Mouse (Mus musculus) adipocyte (in vitro differentiated cells): ENCODE data around the gene Cfap73.

Experiments
- DNase-seq: peaks from one replicate; pipeline ENCODE4 v3.0.0-alpha.2; 2016; ENCODE audit warnings: low spot score

Gene Cfap73

DNA sequence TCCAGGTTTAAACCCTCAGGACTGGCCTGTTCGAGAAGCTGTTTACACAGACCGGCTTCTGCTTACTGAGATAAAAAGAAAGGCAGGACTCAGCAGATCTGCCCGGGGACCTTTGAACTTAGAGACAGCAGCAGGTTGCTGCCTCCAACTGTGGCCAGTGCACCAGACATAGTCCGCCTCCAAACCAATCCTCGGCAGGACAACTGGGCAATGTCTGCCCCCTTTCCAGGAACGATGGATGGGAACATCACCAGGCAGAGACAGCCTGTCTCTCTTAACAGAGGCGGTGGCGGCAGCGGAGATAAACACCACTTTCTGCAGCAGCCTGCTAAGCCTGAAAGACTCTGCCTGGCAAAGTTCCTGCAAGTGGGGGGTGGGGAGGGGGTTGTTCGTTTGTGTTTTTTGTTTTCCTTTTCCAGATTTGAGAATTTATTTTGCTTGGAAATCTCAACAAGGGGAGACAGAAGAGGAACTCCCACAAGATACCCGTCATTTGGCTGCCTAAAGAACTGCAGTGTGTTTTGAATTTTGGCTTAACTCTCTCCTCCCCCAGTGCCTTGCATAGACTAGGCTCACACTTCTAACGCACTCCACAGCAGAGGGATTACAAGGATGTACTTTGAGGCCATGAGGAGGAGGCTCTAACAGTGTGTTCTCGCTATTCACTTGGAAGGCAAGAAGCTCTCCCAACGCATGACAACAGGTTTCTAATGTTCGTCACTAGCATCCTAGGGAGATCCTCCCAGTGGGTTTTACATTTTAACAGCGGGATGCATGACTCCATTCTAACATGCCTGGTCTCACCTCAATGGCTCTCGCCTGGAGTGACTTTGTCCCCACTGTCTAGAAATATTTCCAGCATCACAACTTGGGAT is 47.1 kb downstream of the Cfap73 start:
- no peak for DNase-seq

DNA sequence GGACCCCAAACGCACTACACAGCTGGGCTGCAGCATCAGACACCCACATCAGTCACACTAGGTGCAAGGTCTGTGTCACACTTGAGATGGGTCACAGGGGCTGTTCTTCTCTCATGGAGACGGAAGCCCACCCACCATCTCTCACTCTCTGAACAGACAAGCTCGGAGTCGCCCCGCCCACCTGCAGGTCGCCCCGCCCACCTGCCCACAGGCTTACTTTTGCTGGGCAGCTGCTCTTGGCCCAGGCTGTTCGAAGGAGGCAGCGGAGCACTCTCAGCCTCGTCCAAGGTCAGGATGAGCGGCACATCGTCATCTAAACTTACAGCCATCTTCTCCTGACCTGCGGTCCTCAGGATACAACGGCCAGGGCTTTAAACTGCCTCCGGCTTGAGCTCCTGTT is 49.1 kb downstream of the Cfap73 start:
- no peak for DNase-seq

DNA sequence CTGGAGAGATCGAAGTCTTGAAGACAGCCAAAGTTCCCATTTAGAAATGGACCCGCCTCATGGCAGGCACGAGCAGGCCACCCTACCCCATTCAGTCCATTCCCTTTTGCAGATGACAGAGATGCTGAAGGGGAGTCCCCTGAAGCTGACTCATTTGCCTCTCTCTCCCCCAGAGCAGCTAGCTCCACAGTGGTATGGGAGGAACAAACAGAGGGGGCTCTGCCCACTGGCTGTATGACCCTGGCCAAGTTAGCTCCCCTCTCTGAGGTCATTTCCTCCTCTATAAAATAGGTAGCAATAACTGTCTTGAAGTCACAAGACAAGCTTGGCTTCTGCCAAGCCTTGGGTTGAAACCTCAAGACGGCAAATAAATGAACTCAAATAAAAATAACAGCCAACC is 50.5 kb downstream of the Cfap73 start:
- DNase-seq: no peak

DNA sequence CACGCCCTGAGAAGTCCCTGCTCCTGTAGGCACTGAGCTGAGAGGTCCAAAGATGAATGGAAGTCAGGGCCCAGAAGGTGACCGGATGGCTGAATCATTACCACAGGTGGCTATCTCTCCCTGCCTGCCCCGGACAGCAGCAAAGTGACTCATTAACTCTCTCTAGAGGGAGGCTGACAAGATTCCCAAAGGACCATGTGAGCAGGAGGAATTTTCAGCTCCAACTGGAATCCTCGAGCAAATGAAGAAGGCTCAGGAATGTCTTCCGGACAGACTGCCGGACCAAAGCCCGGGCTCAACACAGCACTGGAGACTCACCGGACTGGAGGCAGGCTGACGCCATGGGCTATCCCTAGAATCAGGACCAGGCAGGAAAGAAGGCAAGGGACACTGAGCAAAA is 52.0 kb downstream of the Cfap73 start:
- no peak for DNase-seq

DNA sequence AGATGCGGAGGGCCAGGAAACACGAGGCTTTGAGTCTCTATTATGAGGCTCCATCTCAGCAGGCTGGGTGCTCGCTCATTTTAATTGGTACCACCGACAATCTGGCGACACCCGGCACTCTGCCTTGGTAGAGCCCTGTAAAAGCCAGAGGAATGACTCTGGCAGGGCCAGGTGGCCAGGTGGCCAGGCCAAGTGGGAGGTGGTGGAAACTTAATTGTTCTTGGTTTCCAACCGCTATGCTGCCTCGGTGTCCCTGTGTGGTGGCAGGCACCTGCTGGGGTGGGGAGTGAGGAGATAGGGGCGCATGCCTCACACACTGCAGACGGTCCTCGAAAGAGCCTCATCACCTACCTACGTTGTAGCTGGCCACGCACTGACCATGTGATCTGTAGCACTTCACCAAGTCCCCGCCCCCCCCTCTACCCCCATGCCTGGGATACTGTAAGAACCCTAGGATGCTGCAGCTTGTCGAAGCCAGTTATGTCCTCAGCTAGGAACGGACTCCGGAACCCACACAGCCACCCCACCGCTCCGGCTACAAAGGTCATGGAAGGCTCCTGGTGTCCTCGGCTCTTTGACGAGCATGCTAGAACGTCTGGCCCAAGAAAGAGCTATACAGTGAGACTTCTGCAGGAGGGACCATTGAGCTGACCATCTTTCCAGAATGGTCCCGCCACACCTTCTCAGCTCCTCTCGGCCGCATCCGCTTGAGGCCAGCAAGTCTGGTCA is 54.0 kb downstream of the Cfap73 start:
- DNase-seq: no peak

DNA sequence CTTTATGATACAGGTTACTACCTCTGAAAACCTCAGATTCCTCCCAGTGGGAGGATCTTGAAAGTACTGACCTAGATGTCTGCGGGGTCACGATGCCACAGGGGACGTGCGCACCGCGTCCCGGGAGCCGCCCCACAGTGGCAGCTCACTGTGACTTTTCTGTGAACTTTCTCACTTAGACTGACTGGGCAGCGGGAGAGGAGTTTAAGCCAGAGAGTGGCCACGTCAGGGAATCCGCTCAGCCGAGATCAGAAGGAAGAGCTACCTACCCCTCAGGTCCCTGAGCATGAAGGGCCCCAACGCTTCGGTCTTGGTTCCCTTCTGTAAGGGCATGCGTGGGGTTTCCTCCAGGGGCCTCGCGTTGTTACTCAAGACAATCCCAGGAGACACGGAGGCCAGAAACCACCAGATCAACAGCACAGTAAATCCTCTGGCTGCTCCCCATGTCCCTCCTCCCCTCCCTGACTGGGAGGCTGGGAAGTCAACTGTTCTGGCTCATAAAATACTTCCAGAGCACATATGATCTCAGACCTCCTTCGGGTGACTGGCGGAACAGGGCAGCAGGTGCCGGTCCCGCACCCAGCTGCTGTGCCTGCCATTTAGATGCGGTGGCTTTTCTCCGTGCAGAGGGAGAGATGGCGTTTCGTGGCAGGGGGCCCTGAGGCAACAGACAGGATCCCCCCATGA is 54.7 kb downstream of the Cfap73 start:
- peak; percentile 90 for DNase-seq

DNA sequence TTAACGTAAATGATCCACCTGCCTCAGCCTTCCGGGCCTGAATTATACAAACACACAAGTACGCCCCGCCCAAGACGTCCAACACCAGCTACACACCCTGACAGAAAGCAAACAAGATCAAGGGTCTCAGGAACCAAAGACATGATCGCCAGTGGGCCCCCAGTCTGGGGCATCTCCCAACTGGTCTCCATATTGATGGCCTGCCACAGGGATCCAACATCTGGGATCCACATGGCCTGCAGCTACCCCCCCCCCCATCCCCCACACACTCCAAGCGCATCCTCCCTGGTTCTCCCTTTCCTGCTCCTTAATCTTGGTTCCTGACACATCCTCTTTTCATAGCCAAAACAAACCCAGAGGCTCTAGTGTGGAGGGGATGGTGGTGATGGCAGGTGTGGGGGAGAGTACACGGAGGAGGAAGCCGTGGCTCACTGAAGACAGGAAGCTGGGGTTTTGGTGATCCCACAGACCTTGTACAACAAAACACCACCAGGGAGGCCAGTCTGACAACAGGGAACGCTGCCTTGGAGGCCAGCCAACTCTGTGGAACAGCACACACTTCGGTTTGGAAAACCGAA is 55.4 kb downstream of the Cfap73 start:
- peak; percentile 57 for DNase-seq
